Mouse (Mus musculus) duodenum, adult 2 months (tissue): ENCODE measurements around the gene Crx. TPM values are rescaled to one million over a fixed set of nuclear protein-coding genes. Genes with fewer than 3 reads are reported as not detected.

Experiments used
- polyA plus RNA-seq: library from polyadenylated mRNA; depleted of rRNA; stranded (reverse); fragments of >200 nt; gene quantifications from 2 replicates; pipeline ENCODE4 v1.2.3, GENCODE M21; 2012; ENCODE audit warnings: low replicate concordance; rRNA removed

The Crx gene
- not detected in 2 replicates for polyA plus RNA-seq

GRCm38 (mm10) chr7:15879756-15880155 lies at the start of gene Crx:
Crx (minus strand) TSS chr7:15879968.

GRCm38 (mm10) chr7:15922220-15922773 lies 42.5 kb upstream of the Crx start, which contains the start of gene Selenow:
Selenow (minus strand) TSS chr7:15922402.

DNA sequence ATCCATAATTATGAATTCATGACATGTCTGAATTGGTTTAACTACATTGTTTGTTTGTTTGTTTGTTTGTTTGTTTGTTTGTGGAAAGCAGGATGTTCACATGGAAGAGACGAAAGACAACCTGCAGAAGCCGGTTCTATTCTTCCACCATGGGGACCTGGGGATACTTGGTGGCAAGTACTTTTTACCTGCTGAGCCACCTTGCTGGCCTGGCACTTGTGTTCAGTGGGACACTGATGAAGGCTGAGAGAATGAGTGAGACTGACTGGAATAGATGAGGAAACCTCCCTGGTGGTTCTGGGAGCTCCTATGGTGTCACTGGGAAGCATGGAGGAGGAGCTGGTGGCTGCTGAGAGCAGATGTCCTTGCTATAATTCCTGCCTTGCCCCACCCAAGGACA lies 2.5 kb upstream of the Crx start, which contains the start of gene Crxos:
Crxos (plus strand) TSS at position 301 of the 400 bp plus-strand sequence.

DNA sequence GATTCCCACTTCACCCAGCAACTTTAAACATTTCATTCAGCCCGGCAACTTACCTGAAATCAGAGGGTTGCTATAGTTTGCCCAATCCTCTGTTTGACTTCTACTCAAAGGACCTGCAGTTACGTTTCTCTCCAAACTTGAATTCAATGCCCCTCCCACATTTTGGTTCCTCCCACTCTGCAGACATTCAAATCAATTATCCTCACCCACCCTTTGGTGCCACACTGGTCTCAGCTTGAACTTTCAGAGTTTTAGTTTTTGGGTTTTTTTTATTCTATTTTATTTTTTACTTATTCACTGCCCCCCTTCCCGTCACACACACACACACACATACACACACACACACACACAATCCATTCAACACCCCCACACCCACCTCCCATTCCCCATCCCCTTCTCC lies 40.2 kb downstream of the Crx start, which contains the start of gene Obox6:
Obox6 (minus strand) TSS at position 101 of the 400 bp plus-strand sequence.

Other genes starting within 250 kb of the Crx start
- not detected in 2 replicates for gene Obox3, start 240.1 kb downstream of the Crx start, polyA plus RNA-seq
- not detected in 2 replicates for gene Obox5, start 129.8 kb downstream of the Crx start, polyA plus RNA-seq
- gene Obox6, start 40.3 kb downstream of the Crx start, polyA plus RNA-seq: not detected in 2 replicates
- gene Crxos, start 2.6 kb upstream of the Crx start, polyA plus RNA-seq: not detected in 2 replicates
- gene Selenow, start 42.4 kb upstream of the Crx start, polyA plus RNA-seq: 232 and 417 TPM in 2 replicates
- 49.3 and 70.6 TPM in 2 replicates for gene Nop53, start 66.1 kb upstream of the Crx start, polyA plus RNA-seq
- 13.9 and 16.5 TPM in 2 replicates for gene Ehd2, start 87.6 kb upstream of the Crx start, polyA plus RNA-seq
- 21.7 and 24.8 TPM in 2 replicates for gene Bicra, start 168.0 kb upstream of the Crx start, polyA plus RNA-seq
- gene Zfp541, start 181.8 kb upstream of the Crx start, polyA plus RNA-seq: 0.04 TPM in 1 of 2 replicates, not detected in the other
- gene Napa, start 218.5 kb upstream of the Crx start, polyA plus RNA-seq: 166 and 199 TPM in 2 replicates
- gene Kptn, start 239.9 kb upstream of the Crx start, polyA plus RNA-seq: 13.4 and 26.8 TPM in 2 replicates
- gene Slc8a2, start 249.9 kb upstream of the Crx start, polyA plus RNA-seq: 1.4 and 1.8 TPM in 2 replicates